Mouse (Mus musculus): ENCODE measurements around the gene Mospd2.

Gene Mospd2

DNA sequence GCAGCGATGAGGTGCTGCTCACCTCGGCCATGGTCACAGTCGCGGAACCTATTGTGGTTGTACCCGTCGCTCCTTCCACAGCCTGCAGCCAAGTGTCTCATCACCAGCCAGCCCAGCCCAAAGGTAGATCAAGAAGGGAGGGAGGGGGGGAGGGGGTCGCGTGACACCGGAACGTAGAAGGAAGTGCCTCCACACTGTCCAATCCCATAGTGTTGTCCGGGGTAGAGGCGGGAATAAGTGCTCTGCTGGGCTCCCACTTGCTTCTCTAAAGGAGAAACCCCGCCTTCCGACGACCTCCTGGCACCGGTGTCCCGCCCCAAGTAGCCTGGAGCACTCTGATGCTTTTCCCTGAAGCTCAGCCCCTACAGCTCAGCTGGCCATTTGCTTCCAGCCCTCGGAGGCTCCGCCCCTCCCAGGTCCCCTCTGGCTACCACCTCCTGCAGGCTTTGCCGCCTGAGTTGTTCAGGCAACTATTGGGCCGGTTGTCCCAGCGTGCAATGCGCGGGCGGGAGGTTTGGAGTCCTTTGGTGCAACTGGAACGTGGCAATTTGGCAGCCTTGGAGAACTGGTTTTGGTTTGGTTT lies at the start of gene Mospd2, which contains the start of gene Fancb:
Mospd2 (minus strand) TSS at position 183 of the 583 bp plus-strand sequence.
Fancb (plus strand) TSS at position 400 of the 583 bp plus-strand sequence.
- DNase-seq (ENCODE audit: low spot score), result peak; percentile 92

GRCm38 (mm10) chrX:165004779-165005324 lies 24.7 kb upstream of the Mospd2 start, which contains the start of gene Gm17604:
TSS of gene Gm17604 (minus strand) at chrX:165004829.
- no peak for DNase-seq (ENCODE audit: low spot score)

DNA sequence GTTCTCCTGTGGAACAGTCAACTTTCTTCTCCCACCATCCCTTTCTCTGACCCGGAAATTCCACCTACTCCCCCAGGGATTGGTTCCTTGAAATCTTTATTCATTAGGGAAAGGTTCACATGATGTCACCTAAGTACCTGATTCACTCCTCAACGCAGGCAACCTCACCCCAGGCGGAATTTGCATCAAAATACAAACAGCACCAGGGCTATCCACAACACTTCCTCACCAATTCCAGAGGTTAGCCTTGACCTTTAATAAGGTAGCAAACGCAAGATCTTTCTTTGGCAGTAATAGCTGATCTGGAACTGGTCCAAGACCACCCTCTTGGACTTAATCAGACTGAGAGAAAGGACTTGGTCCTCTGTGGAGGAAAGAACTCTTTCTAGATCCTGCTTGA lies 23.0 kb upstream of the Mospd2 start:
- no peak for DNase-seq (ENCODE audit: low spot score)

DNA sequence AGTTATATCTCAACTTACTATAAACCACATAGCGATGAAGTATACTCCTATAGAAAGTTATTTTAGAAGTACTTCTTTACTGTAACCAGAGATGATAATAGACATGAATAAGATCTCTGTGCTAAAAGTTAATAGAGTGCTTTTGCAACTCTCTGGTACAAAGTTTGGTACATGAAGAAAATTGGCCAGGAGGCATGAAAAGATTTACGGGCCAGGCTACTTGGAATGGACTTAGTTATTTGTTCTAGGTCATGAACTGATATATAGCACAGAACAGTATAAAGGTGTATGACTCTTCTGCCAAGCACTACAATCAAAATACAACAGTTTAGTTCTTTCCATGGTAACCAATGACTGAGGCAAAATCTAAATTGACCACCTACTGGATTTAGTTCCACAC lies 1.3 kb downstream of the Mospd2 start:
- no peak for DNase-seq (ENCODE audit: low spot score)

DNA sequence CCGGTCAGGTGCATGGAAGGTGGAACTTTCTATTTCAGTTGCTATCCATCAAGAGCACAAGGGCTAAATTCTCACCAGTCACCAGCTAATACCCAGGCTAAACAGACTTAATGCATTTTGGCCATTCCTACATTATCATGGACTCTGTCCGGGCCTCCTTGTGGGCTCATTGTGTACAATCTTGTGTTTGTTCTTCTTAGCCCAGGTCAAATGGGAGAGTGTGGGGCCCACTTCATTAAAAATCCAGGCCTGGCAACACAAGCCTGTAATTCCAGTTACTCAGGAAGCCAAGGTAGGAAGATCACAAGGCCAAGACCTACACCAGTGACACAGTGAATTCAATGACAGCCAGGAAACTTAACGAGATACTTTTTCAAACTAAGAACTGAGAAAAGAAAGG lies 9.0 kb downstream of the Mospd2 start:
- DNase-seq (ENCODE audit: low spot score), result no peak

- DNase-seq (ENCODE audit: low spot score), result no peak
These were observed 14.3 kb downstream of the Mospd2 start for GRCm38 (mm10) chrX:164965750-164966448.

GRCm38 (mm10) chrX:164952601-164953375 lies 27.4 kb downstream of the Mospd2 start:
- no peak for DNase-seq (ENCODE audit: low spot score)

DNA sequence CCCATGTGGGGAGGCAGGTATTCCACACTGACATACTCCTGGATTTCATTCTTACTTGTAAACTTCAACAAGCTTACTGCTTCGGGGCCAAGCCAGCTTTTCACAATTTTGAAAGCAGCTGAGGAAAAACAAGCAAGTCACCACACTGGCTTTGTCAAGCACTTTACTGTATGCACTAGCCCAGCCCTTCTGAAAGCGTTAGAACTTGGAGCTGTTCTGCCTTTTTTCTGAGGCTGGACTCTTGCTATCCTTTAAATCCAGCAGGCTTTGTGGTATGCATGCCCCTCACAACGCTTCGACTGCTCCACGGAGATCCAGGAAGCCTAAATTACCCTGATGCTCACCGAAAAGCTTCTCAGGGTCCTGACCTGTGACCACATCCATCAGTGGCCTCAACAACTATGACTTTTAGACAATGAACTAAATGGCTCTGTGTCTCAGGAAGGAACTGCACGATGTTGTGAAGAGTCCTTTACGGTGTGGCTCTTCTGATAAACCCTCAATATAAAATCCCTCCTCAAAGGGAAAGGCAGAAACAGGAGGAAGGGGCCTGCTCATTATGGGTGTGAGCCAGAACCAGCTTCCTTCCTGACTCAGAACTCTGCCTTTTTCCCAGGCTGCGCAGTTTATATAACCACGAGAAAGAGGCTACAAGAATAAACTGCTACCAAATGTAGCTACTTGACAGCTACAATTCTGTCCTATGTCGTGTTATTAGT lies 28.2 kb downstream of the Mospd2 start:
- no peak for DNase-seq (ENCODE audit: low spot score)

GRCm38 (mm10) chrX:164941540-164941939 lies 38.6 kb downstream of the Mospd2 start:
- no peak for DNase-seq (ENCODE audit: low spot score)

- DNase-seq (ENCODE audit: low spot score), result no peak
These were observed 67.2 kb downstream of the Mospd2 start for GRCm38 (mm10) chrX:164912993-164913392.

GRCm38 (mm10) chrX:164912186-164912585 lies 68.0 kb downstream of the Mospd2 start:
- no peak for DNase-seq (ENCODE audit: low spot score)

GRCm38 (mm10) chrX:164901847-164902246 lies 78.3 kb downstream of the Mospd2 start:
- DNase-seq (ENCODE audit: low spot score), result no peak

DNA sequence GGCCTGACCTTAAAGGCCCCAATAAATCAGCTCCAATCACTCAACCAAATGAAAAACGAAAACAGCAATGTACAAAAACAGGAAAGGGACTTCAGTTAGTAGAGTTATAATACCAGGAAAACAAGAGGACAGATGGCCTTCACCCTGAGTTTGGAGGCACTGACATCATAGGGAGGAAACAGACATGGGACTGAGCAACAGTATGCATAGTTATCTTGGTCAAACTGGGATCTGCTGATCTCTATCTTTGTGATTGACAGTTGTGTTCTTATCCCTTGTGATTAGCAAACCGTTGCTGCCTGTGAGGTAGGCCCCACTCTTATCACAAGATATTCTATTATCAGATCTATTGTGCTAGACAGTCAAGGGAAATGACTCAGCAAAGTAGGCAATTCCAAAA lies 80.4 kb downstream of the Mospd2 start:
- no peak for DNase-seq (ENCODE audit: low spot score)

DNA sequence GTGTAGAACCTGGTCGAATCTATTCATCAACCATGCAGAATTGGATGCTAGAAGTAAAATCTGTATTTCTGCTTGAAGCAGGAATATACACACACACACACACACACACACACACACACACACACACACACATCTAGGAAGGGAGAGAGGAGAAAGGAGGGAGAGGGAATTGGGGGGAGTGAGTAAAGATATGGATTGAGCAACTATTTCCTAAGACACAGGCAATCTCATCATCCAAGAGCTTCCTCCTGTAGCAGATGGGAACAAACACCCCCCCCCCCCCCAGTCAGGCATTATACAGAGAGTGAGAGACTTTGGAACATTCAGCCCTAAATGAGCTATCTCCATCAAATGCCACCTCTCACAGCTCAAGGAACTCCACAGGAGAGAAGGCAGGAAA lies 93.9 kb downstream of the Mospd2 start:
- no peak for DNase-seq (ENCODE audit: low spot score)
